Mouse (Mus musculus) ovary, postnatal 14 days (tissue): ENCODE data around the gene Cldn12.

ENCODE experiments used
- DNase-seq: peaks from one replicate; pipeline ENCODE4 v3.0.0; 2022; ENCODE audit warnings: low spot score

Gene Cldn12

GRCm38 (mm10) chr5:5494269-5495005 is 20.3 kb downstream of the Cldn12 start:
- DNase-seq = peak; percentile 30

GRCm38 (mm10) chr5:5492163-5492562 is 22.6 kb downstream of the Cldn12 start:
- no peak for DNase-seq

DNA sequence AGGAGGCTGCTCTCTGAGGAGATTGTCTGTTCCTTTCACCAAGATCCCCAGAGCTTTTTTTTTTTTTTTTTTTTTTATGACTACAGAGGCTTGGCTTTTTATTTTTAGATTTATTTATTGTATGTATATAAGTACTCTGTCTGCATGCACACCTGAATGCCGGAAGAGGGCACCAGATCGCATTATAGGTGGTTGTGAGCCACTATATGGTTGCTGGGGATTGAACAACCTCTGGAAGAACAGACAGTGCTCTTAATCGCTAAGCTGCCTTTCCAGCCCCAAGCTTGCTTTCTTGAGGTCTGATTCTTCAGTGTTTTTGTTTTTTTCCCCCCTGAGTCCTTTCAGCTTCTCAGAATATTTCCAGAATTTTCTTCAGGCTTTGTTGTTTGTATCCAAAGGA is 28.7 kb downstream of the Cldn12 start:
- no peak for DNase-seq

DNA sequence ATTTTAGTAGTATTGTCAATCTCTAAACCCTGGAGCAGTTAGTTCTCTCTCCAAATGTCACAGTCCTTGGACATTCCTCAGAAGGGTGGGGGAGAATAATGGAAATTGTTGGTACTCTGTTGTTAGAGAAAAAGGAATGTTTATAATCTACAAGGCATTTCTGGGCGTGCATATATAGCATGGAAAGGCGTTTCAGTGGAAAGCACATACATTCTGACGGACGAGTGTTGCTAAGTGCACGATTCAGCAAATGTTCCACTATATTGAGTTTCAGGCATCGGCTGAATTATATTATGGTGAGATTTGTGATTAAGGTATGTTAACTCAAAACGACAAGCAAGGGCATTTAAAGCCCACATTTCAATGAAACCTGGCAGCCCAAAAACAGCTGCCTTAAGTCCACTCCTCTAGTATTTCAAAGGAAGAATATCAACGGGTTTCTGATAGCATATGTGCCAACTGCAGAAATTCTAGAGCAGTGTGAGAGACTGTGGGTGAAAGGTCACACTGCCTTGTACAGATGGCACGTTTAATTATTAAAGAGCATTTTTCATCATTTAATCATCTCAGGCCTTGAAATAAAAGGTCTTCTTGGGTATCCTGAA is 31.4 kb downstream of the Cldn12 start:
- no peak for DNase-seq

- no peak for DNase-seq
Observed at GRCm38 (mm10) chr5:5481662-5482061, 33.1 kb downstream of the Cldn12 start.

DNA sequence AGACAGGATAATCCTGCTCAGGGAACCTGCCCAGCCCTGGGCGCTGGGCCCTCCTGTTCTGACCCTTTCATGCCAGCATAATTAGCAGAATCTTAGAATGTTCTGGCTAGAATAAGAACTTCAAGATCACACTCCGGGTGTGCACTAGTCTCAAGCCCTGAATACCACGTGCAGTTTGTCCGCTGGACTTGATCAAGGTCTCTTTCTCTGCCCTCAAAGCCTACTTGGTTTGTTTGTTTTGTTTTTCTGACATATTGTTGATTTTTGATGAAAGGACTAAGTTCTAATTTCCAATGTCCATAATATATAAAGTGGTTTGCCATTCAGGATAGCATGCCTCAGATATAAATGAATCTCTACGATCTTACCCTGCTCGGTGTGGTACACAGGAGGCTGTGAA is 35.7 kb downstream of the Cldn12 start, which contains the start of gene 1700015F17Rik:
TSS of gene 1700015F17Rik (minus strand) at position 101 of the 400 bp plus-strand sequence.
- no peak for DNase-seq

- DNase-seq = no peak
Observed at GRCm38 (mm10) chr5:5476133-5476532, 38.6 kb downstream of the Cldn12 start.

GRCm38 (mm10) chr5:5465256-5465655 is 49.5 kb downstream of the Cldn12 start:
- DNase-seq = no peak
